Mouse (Mus musculus) embryonic facial prominence, embryonic 11.5 days (tissue): ENCODE measurements at regions not wholly inside any gene's neighbourhood (a gene's known extent, or its start where the extent isn't known, plus 50 kb on each side); places are given as distances from the start of the nearest gene placed in this dataset.
A peak's percentile ranks its signal among the peaks of the same experiment; 100 is the strongest.

ENCODE experiments used
- ATAC-seq: fragments of 200-750 bp; cut with Nextera tagmentation; replicated peaks from 2 replicates; pipeline ENCODE4 v1.8.0; 2017; ENCODE audit warnings: low read depth; ENCODE audit not compliant: insufficient number of reproducible peaks, low FRiP score, low TSS enrichment
- DNase-seq: peaks from one replicate; pipeline ENCODE4 v3.0.0-alpha.2; 2015; ENCODE audit warnings: low spot score
- H3K27ac ChIP-seq: fragments of 300-500 bp; sonication (generic); replicated peaks from 2 replicates; pipeline ENCODE4 v1.5.1; 2014; ENCODE audit warnings: mild to moderate bottlenecking, low read depth, low read length, control low read depth
- H3K27me3 ChIP-seq: fragments of 300-500 bp; sonication (generic); 2 replicates; pipeline ENCODE4 v1.6.1; 2014; ENCODE audit warnings: mild to moderate bottlenecking, low read length, moderate library complexity, mixed read lengths; ENCODE audit not compliant: control insufficient read depth, insufficient read depth
- H3K36me3 ChIP-seq: fragments of 300-500 bp; sonication (generic); replicated peaks from 2 replicates; pipeline ENCODE4 v1.6.1; 2014; ENCODE audit warnings: low read depth, mild to moderate bottlenecking, low read length, moderate library complexity, mixed read lengths; ENCODE audit not compliant: control insufficient read depth, insufficient read depth
- H3K4me1 ChIP-seq: fragments of 300-500 bp; sonication (generic); 2 replicates; pipeline ENCODE4 v1.6.1; 2014; ENCODE audit warnings: low read length, mixed read lengths; ENCODE audit not compliant: control insufficient read depth, insufficient read depth
- H3K4me2 ChIP-seq: fragments of 300-500 bp; sonication (generic); 2 replicates; pipeline ENCODE4 v1.6.1; 2014; ENCODE audit warnings: low read depth, mild to moderate bottlenecking, control low read depth, low read length, moderate library complexity
- H3K4me3 ChIP-seq: fragments of 300-500 bp; sonication (generic); 2 replicates; pipeline ENCODE4 v1.5.1; 2014; ENCODE audit warnings: low read depth, low read length, control low read depth
- H3K9ac ChIP-seq: fragments of 300-500 bp; sonication (generic); replicated peaks from 2 replicates; pipeline ENCODE4 v1.6.1; 2014; ENCODE audit warnings: mild to moderate bottlenecking, control low read depth, low read length
- H3K9me3 ChIP-seq: fragments of 300-500 bp; sonication (generic); replicated peaks from 2 replicates; pipeline ENCODE4 v1.6.1; 2016; ENCODE audit warnings: mild to moderate bottlenecking, low read length, inconsistent platforms, mixed read lengths; ENCODE audit not compliant: control insufficient read depth
- WGBS: fragments of 180-500 bp; shearing (Covaris S2); extraction: QIAGEN DNeasy Blood & Tissue Kit; methylation state at CpG from one replicate; pipeline ENCODE4 v1.1.7; 2014; 5-methylcytosine and 5-hydroxymethylcytosine counted together

GRCm38 (mm10) chr7:117285206-117285605, 95.6 kb upstream of the Xylt1 start:
- Histone ChIP-seq H3K27me3 (no peaks in the 10 kb centered on the region), H3K36me3 (no peaks in the 10 kb centered on the region), H3K4me3 (no peak overlapping the region), H3K9me3 (no peaks in the 10 kb centered on the region), H3K4me1 (no peaks in the 10 kb centered on the region), H3K27ac (no peak overlapping the region), H3K4me2 (no peak overlapping the region), H3K9ac (no peak overlapping the region)
- ATAC-seq (no peak), DNase-seq (no peak)
- WGBS: 66% methylated on average over 3 of the region's 3 CpGs

- no peak for ATAC-seq
- no peak overlapping the region for H3K9ac ChIP-seq
- H3K27ac ChIP-seq: no peak overlapping the region
- H3K36me3 ChIP-seq: no peaks in the 10 kb centered on the region
- no peak for DNase-seq
- H3K4me2 ChIP-seq: no peak overlapping the region
- H3K4me1 ChIP-seq: no peaks in the 10 kb centered on the region
- no peaks in the 10 kb centered on the region for H3K9me3 ChIP-seq
- WGBS: 73% methylated on average over 5 of the region's 5 CpGs
- H3K27me3 ChIP-seq: no peaks in the 10 kb centered on the region
- H3K4me3 ChIP-seq: no peak overlapping the region
Measured at GRCm38 (mm10) chr7:117285985-117286384, 94.8 kb upstream of the Xylt1 start.

GRCm38 (mm10) chr7:117303705-117304104, 77.1 kb upstream of the Xylt1 start:
- H3K27ac ChIP-seq: no peak overlapping the region
- no peaks in the 10 kb centered on the region for H3K27me3 ChIP-seq
- ATAC-seq (no peak), DNase-seq (peak; percentile 30)
- H3K9me3 ChIP-seq: no peaks in the 10 kb centered on the region
- no peaks in the 10 kb centered on the region for H3K4me1 ChIP-seq
- H3K4me3 ChIP-seq: no peak overlapping the region
- no peak overlapping the region for H3K9ac ChIP-seq
- WGBS: 38% methylated on average over 2 of the region's 2 CpGs
- H3K4me2 ChIP-seq: no peak overlapping the region
- no peaks in the 10 kb centered on the region for H3K36me3 ChIP-seq

- Histone ChIP-seq H3K27me3 (no peaks in the 10 kb centered on the region), H3K36me3 (no peaks in the 10 kb centered on the region), H3K4me1 (no peaks in the 10 kb centered on the region), H3K4me3 (no peak overlapping the region), H3K4me2 (no peak overlapping the region), H3K9ac (no peak overlapping the region), H3K27ac (no peak overlapping the region), H3K9me3 (no peaks in the 10 kb centered on the region)
- 75% methylated on average over 2 of the region's 2 CpGs for WGBS
- DNase-seq: no peak
- no peak for ATAC-seq
Measured at GRCm38 (mm10) chr7:117310586-117311200, 70.1 kb upstream of the Xylt1 start.

- H3K9me3 ChIP-seq: no peaks in the 10 kb centered on the region
- no peak overlapping the region for H3K4me2 ChIP-seq
- no peak for DNase-seq
- no peaks in the 10 kb centered on the region for H3K4me1 ChIP-seq
- ATAC-seq: no peak
- no peak overlapping the region for H3K4me3 ChIP-seq
- WGBS: 78% methylated on average over 4 of the region's 4 CpGs
- no peaks in the 10 kb centered on the region for H3K36me3 ChIP-seq
- no peaks in the 10 kb centered on the region for H3K27me3 ChIP-seq
- no peak overlapping the region for H3K27ac ChIP-seq
- no peak overlapping the region for H3K9ac ChIP-seq
Measured at GRCm38 (mm10) chr7:117311316-117311715, 69.5 kb upstream of the Xylt1 start.

- Histone ChIP-seq H3K27ac (no peak overlapping the region), H3K27me3 (no peaks in the 10 kb centered on the region), H3K4me2 (no peak overlapping the region), H3K4me1 (no peaks in the 10 kb centered on the region), H3K36me3 (no peaks in the 10 kb centered on the region), H3K9me3 (no peaks in the 10 kb centered on the region), H3K9ac (no peak overlapping the region), H3K4me3 (no peak overlapping the region)
- ATAC-seq (no peak), DNase-seq (no peak)
- WGBS: 81% methylated on average over 5 of the region's 5 CpGs
Measured at GRCm38 (mm10) chr7:117316126-117316805, 64.5 kb upstream of the Xylt1 start.

GRCm38 (mm10) chr7:117317362-117317761, 63.4 kb upstream of the Xylt1 start:
- no peaks in the 10 kb centered on the region for H3K27me3 ChIP-seq
- no peak overlapping the region for H3K4me2 ChIP-seq
- DNase-seq (no peak), ATAC-seq (no peak)
- no peaks in the 10 kb centered on the region for H3K9me3 ChIP-seq
- no peak overlapping the region for H3K4me3 ChIP-seq
- no peak overlapping the region for H3K9ac ChIP-seq
- WGBS: 74% methylated on average over 2 of the region's 2 CpGs
- H3K36me3 ChIP-seq: no peaks in the 10 kb centered on the region
- H3K4me1 ChIP-seq: no peaks in the 10 kb centered on the region
- no peak overlapping the region for H3K27ac ChIP-seq

GRCm38 (mm10) chr7:117320552-117320951, 60.2 kb upstream of the Xylt1 start:
- Histone ChIP-seq H3K9ac (no peak overlapping the region), H3K9me3 (no peaks in the 10 kb centered on the region), H3K4me2 (no peak overlapping the region), H3K4me3 (no peak overlapping the region), H3K27ac (no peak overlapping the region), H3K27me3 (no peaks in the 10 kb centered on the region), H3K36me3 (no peaks in the 10 kb centered on the region), H3K4me1 (no peaks in the 10 kb centered on the region)
- no peak for DNase-seq
- WGBS: 58% methylated on average over 6 of the region's 6 CpGs
- no peak for ATAC-seq
